Mouse (Mus musculus) heart, adult 2 months (tissue): ENCODE data around the gene Gca.

Experiments used
- CTCF ChIP-seq: fragments of 200-600 bp; IDR thresholded peaks from 2 replicates; pipeline ENCODE4 v1.8.1; 2022; ENCODE audit warnings: antibody characterized with exemption, mild to moderate bottlenecking, moderate library complexity
- POLR2A ChIP-seq: fragments of 200-500 bp; IDR thresholded peaks from 2 replicates; pipeline ENCODE4 v1.6.1; 2011; ENCODE audit warnings: mild to moderate bottlenecking, low read depth, low read length, control low read depth; ENCODE audit not compliant: insufficient read depth

GRCm38 (mm10) chr2:62664135-62664670 lies at the start of gene Gca:
- TF ChIP-seq POLR2A: no peak
- no peak for TF ChIP-seq CTCF
